Mouse (Mus musculus): ENCODE data around the gene Rasip1.

Rasip1 gene

DNA sequence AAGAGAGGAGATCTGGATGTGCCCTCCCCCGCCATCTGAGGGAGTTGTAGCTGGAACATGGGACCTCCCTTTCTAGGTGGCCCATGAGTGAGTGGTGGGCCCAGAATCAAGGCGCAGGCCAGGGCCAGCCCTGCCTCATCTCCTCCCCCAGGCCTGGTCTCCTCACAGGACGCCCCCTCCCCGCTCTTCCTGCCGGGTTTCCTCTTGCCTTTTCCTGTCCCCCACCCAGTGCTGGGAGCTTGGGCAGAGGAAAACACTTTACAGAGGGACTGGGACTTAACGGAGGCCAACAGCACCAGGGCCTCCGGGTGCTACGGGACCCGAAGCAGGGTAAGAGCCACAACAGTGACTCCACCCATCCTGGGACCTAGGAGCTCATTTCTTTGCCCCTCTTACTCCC lies at the start of gene Rasip1:
Gene Rasip1, plus strand, starts transcription at position 228 of the 400 bp plus-strand sequence.
- no peak for DNase-seq

DNA sequence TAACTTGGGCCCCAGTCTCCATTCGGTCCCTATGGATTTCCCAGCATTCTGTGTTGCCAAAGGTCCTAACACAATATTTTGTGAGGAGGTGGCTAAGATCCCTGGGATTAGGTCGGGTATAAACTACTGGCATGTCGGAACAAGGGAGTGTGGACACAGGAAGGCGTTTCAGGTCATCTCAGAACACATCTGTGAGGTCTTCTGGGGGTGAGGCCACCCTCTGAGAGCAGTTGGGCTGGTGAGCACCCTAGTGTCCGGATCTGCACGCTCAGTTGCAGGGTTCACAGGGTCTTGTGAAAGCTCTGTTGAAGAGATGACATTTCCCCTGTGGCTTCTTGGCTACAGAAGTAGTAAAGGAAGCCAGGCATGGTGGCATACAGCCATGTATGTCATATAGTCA lies 41.4 kb upstream of the Rasip1 start:
- no peak for DNase-seq

DNA sequence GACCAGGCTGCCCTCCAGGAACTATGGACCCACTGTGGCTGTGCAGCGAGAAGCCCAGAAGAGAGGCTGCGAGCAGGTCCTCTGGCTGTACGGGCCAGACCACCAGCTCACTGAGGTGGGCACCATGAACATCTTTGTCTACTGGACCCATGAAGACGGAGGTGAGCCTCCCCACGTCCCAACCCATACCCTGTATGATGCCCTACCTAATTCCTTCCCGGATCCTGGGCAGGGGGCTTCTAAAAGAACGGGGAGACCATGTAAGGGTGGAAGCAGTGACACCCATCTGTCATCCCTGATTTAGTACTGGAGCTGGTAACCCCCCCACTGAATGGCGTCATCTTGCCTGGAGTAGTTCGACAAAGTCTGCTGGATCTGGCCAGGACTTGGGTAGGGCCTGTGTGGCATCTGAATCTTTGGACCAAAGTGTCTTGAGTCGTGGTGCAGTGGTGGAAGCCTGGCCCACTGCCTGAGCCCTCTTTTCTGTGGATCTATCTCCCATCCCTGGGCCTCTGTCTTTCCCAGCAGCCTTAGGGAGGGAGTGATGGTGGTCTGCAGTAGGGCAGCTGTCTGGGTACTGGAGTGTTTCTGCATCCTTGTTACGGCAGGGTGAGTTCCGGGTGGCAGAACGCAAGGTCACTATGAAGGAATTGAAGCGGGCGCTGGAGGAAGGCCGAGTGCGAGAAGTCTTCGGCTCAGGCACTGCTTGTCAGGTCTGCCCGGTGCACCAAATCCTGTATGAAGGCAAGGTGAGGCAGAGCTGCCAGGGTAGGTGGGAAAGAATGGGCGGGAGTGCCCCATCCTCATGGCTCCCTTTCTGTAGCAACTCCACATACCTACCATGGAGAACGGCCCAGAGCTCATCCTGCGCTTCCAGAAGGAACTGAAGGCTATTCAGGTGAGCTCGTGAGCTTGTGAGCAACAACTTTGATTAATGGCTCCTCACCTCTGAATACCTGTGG lies 39.4 kb upstream of the Rasip1 start:
- no peak for DNase-seq

DNA sequence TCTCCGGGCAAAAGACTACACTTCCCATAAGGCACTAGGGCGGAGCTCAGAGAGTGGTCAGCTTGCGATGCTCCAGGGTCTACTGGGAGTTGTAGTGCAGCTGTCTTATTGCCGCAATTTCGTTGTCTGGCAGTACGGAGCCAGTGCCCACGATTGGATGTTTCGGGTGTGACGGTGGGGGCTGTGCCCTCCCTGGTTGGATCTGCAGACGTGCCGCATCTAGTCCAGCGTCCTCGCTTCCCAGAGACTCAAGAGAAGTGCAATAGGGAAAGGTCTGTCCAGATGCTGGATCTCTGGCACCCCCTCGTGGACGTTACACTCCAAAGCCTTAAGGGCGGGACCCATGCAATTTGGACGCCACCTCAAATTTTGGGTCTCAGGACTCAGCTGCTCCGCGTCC lies 38.1 kb upstream of the Rasip1 start:
- peak; percentile 86 for DNase-seq

DNA sequence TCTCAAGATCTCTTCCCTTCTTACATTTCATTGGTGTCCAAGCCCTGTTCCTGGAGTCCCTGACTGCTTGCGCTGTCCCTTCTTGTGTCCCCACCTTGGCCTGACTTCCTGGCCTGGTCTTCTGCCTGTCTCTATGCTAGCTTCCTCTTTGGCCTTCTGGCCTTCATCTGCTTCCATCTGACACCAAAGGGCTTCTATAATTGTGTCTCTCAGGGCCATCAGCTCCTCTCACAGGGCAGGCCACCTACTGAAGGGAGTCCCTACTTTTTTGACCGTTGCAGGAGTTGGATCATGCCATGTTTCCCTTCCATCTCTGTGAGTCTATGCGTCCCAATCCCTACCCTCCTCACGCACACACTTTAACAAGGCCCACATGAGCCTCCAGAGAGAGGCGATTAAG lies 37.4 kb upstream of the Rasip1 start:
- no peak for DNase-seq

DNA sequence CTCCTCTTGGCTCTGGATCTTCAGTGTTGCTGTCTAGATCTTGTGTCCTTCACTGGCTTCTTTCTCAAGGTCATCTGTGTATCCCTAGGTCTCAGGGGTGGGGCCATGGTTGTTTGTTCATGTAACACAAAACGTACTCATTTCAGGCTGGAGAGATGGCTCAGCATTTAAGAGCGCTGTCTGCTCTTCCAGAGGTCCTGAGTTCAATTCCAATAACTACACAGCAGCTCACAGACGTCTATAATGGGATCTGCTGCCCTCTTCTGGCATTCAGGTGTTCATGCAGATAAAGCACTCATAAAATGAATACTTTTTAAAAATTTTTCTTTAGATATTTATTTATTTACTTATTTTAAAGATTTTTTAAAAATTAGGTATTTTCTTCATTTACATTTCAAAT lies 36.4 kb upstream of the Rasip1 start:
- DNase-seq: no peak

DNA sequence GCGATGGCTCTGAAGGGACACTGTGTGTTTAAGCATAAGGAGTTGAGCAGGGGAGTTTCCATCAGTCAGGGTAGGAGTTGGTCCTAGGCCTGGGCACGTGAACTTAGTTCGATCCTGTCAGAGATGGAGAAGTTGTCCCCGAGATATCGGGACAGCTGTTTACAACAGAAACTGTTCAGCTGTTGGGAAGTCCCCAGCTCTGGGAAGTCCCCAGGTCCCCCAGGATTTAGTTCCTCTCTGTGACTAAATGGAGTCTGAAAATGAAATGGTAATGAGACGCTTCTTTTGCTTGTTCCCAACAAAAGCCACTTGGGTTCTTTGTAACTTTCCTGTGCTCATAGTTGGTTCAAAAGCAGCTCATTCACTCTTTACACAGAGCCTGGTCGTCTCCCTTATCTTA lies 35.4 kb upstream of the Rasip1 start:
- no peak for DNase-seq

DNA sequence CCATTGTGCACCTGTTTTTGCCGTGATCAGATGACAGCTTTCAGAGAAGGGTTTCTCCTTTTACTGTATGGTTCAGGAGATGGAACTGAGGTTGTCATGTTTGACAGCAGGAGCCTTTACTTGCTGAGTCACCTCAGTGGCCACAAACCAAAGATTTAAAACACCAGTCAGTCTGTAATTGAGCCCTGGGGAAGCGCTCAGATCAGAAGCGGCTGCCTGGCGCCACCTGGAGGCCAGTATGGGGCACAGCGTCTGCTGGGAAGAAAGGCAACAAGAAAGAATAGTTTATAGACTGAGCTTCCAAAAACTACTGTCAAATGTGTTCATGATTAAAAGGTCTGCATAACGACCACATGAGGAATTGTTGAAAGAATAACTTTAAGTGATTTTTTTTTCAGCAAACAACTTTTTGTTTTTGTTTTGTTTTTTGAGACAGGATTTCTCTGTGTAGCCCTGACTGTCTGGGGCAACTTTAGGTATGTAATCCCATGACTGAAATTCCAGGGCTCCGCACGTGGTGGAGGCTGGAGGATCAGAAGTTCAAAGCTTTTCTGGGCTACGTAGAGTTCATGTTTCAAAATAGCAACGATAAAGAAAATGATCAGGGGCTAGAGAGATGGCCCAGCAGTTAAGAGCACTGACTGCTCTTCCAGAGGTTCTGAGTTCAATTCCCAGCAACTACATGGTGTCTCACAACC lies 34.0 kb upstream of the Rasip1 start:
- peak; percentile 72 for DNase-seq

DNA sequence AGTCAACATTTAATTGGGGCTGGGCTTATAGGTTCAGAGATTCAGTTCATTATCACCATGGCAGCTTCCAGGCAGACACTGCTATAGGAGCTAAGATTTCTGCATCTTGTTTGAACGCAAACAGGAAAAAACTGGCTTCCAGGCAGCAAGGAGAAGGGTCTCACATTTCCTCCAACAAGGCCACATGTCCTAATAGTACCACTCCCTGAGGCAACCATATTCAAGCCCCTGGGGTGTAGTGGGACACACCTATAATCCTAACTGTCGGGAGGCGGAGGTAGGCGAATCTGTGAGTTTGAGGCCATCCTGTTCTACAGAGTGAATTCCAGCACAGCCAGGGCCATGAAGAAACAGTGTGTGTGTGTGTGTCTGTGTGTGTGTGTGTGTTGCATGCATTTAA lies 32.1 kb upstream of the Rasip1 start:
- no peak for DNase-seq

DNA sequence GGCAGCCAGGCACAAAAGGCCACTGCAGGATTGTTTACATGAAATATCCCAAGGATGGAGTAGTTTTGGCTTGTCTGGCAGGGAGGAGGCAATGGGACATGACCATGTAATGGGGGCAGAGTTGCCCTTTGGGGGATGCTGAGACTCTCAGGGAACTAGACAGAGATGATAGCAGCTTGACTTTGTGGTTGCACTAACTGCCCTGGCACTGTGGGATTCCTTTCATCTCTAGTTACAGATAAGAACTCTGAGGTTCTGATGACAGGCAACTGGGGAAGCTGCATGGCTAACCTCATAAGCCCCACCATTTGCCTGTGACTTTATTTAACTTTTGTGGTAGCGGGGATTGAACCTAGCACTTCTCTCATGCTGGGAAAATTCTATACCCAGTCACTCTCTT lies 31.2 kb upstream of the Rasip1 start:
- DNase-seq: no peak

DNA sequence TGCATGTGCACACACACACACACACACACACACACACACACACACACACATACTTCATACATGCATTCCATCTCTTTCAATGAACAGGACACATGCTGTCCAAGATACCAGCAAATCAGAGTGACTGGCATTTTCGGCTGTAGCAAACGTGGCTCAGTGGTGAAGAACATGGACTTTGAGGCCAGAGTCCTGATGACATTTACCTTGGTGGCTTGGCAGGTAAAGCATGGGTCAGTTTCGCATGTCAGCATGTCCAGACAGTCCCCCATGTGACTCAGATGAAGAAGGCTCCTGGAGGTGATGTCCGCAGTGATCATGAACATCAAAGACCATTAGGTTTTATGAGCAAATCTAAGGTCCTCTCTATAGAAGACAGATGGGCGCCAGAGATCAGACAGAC lies 30.3 kb upstream of the Rasip1 start:
- DNase-seq: no peak

DNA sequence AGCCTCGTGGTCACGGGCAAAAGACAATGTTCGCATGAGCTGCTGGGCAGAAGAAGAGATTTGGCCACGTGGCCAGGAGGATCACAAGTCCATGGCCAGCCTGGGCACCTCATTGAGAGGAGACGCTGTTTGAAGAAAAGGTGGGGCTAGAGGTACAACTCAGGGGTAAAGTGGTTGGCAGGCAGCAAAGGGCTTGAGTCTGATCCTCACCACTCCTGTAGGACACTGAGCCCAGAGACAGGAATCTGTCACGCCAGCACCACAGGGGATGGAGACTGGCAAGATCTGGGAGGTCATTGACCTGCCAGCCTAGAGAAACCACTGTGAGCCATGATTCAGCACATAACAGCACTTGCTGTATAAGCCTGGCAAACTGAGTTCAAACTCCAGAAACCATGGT lies 29.8 kb upstream of the Rasip1 start:
- no peak for DNase-seq

DNA sequence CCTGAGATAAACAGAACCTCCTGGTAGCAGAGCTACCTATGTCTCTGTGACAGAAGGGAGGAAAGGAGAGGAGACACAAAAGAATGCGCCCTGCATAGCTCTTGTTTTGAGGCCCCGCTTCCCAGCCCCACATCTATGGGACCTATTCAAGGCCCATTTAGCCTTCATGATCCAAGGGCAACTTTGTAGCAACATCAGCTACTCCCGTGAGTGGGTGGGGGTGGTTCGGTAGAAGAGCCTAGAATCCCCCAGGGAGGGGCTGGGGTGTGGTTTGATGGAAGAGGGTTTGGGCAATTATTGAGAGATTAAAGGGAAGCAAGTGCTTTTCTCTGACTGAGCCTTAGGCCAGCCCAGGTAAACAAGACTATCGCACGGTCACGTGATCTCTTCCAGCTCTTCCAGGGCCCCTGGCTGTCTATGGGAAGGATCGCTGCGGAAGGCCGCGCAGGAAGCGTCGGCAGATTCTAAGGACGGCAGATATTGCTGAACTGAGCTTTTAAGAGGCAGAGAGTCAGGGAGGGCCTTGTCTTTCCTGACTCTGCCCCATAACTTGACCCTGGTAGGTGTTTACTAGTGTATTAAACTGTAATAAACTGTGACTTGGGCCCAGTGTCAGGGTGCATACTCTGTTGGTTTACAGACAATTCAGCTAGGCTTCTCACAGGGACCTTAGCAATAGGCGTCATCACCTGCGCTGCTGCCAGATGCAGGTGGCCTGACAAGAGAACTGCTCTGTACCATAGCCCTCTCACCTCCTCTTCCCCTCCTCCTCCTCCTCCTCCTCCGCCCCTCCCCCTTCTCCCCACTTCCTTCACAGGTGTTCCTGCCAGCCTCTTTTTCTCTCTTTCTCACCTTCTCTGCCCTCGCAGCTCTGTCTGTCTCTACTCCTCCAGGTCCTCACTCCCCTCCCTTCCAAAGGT lies 28.1 kb upstream of the Rasip1 start:
- DNase-seq: no peak

DNA sequence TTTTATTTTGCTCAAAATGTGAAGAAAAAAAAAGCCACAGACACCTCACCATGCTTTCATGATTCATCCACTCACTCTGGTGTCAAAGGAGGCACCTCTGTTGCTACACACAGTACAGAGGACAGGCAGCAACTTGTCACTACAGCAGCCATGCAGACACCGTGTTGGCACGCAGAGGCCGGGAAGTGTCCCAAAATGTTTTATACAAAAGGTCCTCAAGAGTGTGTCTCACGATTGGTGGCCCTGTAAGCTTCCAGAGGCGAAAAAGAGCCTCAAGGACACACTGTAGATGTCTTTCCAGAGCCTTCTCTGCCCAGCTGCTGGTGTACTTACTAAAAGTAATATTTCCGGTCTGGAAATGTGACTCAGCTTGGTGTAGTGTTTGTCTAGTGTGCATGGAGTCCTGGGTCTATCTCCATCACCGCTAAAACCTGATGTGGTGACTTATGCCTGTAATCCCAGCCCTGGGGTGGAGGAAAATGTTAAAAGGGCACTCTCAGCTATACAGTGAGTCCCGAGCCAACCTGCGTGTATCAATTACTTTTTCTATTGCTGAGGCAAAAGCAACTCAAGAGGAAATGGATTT lies 21.5 kb upstream of the Rasip1 start:
- no peak for DNase-seq

DNA sequence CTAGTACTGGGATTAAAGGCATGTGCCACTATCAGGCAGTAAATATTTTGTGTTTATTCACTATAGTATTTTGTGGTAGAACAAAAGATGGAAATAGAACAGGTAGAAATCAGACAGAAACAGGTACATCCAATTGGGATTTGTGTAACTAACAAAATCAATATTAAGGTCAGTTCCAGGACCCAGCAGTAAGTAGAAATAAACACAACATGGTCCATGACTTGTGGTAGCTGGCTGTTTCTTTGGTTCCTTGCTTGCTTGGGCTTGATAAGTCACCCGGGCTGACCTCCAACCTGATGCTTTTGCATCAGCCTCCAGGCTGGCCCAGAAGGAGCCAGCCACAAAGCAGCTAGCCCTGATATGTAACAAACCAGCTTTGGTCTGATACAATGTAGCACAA lies 17.8 kb upstream of the Rasip1 start:
- no peak for DNase-seq

DNA sequence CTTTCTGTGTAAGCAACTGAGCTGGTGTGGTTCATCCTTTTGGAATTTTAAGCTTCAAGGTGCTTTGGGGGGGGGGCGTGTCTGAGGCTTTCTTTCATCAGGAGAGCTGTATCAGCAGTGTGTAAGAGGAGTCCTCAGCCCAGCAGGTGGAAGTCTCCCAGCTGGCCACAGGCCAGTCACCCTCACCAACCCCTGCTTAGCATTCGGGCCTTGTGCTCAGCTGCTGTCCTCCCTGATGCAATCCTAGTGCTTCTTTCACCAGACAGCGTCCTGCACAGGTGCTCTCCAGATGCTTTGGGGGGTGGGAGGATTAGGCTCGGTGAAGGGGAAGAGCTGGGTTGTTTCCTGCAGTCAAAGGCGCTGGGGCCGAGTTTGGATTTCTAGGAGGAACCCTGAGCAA lies 11.0 kb upstream of the Rasip1 start:
- no peak for DNase-seq

DNA sequence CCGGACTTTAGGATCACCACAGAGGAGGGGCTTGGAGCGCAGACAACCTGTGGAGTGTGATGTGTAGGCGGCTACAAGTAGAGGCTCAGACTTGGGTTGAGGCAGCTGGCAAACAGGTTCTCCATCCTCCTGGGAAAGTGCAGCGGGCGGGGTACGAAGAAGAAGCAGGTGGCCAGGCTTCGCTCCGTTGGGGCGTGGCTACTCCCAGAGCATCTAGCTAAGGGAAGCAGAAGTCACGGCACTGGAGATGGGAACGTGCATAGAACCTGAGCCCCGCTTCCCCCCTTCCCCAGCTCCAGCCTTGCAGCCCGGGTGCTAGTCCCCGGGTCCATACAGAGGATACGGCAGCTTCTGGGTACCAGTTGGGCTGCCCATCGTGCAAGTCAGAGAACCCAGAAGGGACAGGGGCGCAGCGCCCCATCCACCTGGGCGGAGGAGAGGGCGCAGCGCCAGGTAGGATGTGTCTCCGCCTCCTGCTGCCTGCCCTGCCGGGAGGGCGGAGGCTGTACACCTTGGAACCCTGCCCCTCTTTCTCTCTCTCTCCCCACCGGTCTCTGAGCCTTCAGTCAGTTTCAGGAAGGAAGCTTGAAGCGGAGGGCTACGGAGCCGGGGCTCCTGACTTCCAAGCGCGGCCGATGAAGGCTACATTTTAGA lies 10.1 kb upstream of the Rasip1 start, which contains the start of gene Fut1:
Gene Fut1, plus strand, starts transcription at position 248 of the 654 bp plus-strand sequence.
- no peak for DNase-seq

DNA sequence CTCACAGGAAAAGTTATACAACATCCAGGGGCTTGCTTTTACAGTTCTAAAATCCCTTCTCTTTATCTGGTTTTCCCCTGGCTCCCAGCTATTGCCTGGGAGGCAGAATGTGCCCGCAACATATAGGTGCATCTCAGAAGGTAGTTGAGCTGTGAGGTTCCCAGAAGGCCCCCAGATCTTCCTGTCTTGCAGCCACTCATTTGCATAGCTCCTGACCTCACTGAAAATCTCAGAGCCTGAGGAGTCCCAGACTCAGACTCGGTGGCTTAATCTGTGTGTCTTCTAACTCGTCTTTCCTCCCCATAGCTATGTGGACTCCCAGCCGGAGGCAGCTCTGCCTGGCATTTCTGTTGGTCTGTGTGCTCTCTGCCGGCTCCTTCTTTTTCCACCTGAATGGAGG lies 9.0 kb upstream of the Rasip1 start:
- DNase-seq: no peak

DNA sequence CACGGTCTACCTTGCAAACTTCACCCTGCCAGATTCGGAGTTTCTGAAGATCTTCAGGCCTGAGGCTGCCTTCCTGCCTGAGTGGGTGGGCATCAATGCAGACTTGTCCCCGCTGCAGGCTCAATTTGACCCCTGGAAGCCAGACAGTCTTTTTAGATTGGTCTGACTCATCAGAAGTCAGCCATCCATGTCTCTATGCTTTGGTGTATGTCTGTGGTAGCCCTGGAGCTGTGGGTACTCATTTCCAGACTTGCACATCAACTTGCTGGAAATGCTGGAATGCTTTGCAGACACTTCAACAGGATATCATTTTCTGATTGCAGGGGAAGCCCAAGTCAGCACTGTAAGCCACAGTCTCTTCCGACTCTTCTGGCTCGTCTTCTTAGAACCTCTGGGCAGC lies 7.7 kb upstream of the Rasip1 start:
- no peak for DNase-seq

DNA sequence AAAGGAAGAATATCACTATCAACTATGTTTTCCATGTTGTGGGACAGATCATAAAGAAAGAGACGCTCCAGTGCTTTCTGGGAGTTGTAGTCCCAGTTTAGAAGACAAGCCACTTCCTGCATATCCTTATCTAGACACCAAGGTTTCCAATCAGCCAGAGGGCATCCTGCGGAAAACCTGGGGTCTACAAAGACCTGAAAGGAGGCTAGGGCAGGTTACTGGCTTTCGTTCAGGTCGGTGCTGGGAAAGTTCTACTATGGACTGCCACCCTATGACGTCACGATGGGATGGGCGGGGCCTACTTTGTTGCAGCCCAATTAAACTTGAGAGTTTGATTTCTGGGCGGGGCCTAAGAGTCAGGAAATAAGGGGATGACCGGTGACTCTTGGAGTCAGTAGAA lies 5.8 kb upstream of the Rasip1 start, which contains the start of gene Izumo1:
Gene Izumo1, plus strand, starts transcription at position 369 of the 400 bp plus-strand sequence.
- peak; percentile 69 for DNase-seq

DNA sequence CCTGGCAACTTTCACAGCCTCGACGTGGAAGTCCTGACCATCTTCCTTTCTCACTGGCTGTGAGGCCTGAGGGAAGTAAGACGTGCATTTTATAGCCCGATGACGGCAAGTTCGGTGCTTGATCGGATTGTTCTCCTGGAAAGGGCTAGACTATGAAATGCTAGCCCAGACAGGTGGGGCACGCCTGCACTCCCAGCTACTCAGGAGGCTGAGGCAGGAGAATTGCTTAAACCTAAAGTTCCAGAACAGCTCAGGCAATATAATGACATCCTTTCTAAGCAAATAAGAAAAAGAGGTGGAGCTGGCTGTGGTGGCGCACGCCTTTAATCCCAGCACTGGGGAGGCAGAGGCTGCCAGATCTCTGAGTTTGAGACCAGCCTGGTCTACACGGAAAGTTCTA lies 3.8 kb upstream of the Rasip1 start:
- no peak for DNase-seq

DNA sequence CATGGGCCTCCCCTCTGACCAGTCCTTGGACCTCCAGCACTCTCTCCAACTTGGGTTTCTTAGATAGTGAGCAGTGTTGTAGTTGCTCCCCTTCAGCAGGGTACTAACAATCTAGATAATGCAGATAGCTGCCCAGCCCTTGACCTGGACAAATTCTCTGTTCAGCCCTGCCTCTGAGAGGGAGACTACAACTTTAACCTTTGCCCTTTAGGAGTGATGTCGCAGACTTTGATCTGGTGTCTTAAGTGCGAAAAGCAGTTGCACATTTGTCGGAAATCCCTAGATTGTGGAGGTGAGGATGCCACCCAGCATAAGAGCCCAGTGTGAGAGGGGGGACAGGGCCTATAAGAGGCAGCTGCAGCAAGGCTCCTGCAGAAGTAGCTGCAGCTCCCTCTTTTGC lies 2.6 kb upstream of the Rasip1 start:
- no peak for DNase-seq

Measured in liver (tissue).